Mouse (Mus musculus) kidney, adult 2 months (tissue): ENCODE measurements around the gene Zfp94.

Experiments used
- CTCF ChIP-seq: fragments of 200-500 bp; conservative IDR thresholded peaks from 2 replicates; pipeline ENCODE4 v1.5.1; 2011; ENCODE audit warnings: low read depth, mild to moderate bottlenecking, control low read depth, low read length, moderate library complexity, mixed read lengths; ENCODE audit not compliant: insufficient read depth, insufficient read length
- POLR2A ChIP-seq: fragments of 200-500 bp; IDR thresholded peaks from one replicate; pipeline ENCODE4 v1.6.1; 2011; ENCODE audit warnings: low read depth, low read length, control low read depth

- TF ChIP-seq POLR2A, result no peak
- TF ChIP-seq CTCF, result no peak
Measured at GRCm38 (mm10) chr7:24271191-24271590, 45.3 kb downstream of the Zfp94 start.
